Mouse (Mus musculus): ENCODE results near the gene Fibin. TPM values are rescaled to one million over a fixed set of nuclear protein-coding genes. Genes with fewer than 3 reads are reported as not detected.

The Fibin gene
- polyA plus RNA-seq, 1 experiment from 2014 or later: 6.3 TPM

DNA sequence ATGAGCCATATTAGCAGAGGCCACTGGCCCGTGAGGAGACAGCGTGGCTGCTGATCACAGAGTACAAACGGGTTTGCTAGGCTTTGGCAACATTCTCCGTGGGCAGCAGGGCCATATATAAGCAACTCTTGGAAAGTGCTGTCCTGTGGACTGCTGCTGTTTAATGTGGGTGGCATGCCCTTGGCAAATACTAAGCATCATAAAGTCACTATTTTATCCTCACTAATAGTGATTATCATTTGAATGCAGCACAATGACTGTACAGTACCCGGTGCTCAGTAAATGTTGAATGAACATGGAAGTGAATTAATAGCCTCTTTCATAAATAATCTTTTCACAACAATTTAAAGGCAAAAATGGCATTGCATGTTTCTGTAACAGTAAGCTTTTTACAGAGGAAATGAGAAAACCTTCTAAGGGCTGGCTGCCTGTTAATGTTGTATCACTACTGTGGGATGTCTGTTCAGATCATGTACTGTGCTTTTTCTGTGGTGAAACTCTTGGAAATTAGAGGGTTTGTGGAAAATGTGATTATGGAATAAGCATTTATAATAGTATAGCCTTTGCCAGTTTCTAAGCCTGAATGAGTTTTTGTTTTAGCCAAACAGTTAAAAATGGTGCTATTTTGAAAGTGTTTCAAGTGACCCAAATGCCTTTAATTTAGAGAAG, 9.5 kb downstream of the Fibin start:
- Histone ChIP-seq H3K9me3 (no peaks in the 10 kb centered on the region), H3K27ac (replicated peaks) (no peak overlapping the region), H3K27me3 (no peaks in the 10 kb centered on the region), H3K9ac (replicated peaks) (no peak overlapping the region), H3K4me2 (replicated peaks) (no peak overlapping the region), H3K4me1 (peaks cover 6% of the 10 kb centered on the region; the same call in 1 of the 2 replicates), H3K4me3 (no peak overlapping the region), H3K36me3 (no peaks in the 10 kb centered on the region)
- 86% methylated on average over 5 of the region's 5 CpGs for WGBS
- ATAC-seq (ENCODE audit: low FRiP score, low read depth): no peak

DNA sequence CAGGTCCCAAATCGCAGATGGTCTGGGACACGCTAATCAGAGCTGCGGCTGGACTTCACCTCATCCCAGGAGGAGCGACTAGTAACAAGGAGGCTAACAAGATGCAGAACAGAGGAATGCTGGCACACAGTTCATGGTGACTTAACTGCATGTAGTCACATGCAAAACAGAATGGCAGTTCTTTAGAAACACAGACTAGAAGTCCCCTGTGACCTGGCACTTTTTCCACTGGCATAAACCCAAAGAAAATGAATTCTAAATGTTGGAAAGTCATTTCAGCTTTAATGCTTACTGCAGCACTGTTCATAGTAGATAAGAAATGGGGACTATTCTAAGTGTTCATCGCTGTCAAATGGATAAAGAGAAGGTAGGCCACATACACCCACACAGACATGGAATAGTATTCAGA, 11.1 kb downstream of the Fibin start:
- H3K4me2 ChIP-seq (replicated peaks): no peak overlapping the region
- peaks cover 6% of the 10 kb centered on the region; the same call in 1 of the 2 replicates for H3K4me1 ChIP-seq
- no peaks in the 10 kb centered on the region for H3K36me3 ChIP-seq
- no peak overlapping the region for H3K27ac ChIP-seq (replicated peaks)
- peak; percentile 90 for ATAC-seq (ENCODE audit: low FRiP score, low read depth)
- no peaks in the 10 kb centered on the region for H3K9me3 ChIP-seq
- no peak overlapping the region for H3K4me3 ChIP-seq
- H3K9ac ChIP-seq (replicated peaks): no peak overlapping the region
- H3K27me3 ChIP-seq: no peaks in the 10 kb centered on the region
- WGBS: 35% methylated on average over 5 of the region's 5 CpGs

DNA sequence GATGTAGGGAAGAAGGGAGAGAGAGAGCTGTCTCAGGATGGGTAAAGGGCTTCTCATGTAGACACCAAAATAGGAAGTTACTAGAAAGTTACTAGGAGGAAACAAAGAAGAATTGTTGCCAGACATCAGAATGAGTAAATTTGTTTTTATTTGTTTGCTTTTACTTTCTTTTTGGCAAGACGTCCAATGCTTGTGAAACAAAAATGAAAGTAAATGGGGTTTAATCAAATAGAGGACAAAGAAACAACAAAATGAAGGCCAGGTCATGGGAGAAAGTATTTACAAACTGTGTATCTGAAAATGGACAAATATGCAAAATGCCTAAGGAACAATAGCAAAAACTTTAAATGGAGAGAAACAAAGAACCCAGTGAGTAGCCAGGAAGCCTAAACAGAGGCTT, 11.6 kb downstream of the Fibin start:
- ATAC-seq (ENCODE audit: low FRiP score, low read depth): no peak

DNA sequence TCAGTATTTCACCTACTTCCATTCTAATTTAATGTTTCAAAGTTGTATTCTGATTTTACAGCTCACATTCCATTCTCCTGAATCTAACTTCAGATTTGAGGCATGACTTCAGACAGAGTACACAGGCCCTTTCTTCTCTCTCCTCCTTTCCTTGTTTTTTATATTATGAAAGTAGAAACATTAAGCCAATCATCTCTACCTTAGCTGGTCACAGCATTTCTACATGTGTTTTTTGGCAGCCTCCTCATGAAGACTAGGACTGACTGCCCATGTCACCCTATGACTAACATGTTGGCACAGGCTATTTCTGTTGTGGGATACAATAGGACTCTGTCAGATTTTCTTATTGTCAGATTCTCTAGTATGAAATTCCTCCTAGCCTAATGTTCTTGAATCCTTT, 34.0 kb downstream of the Fibin start:
- ATAC-seq (ENCODE audit: low FRiP score, low read depth): no peak
- Histone ChIP-seq H3K36me3 (no peaks in the 10 kb centered on the region), H3K4me3 (no peak overlapping the region), H3K4me2 (replicated peaks) (no peak overlapping the region), H3K9ac (replicated peaks) (no peak overlapping the region), H3K27me3 (no peaks in the 10 kb centered on the region), H3K4me1 (no peaks in the 10 kb centered on the region), H3K9me3 (no peaks in the 10 kb centered on the region), H3K27ac (replicated peaks) (no peak overlapping the region)

More for the DNA sequence above, 11.6 kb downstream of the Fibin start:
- 46% methylated on average over 1 of the region's 1 CpGs for WGBS
- no peaks in the 10 kb centered on the region for H3K27me3 ChIP-seq
- no peak overlapping the region for H3K4me2 ChIP-seq (replicated peaks)
- H3K4me1 ChIP-seq: peaks cover 6% of the 10 kb centered on the region; the same call in 1 of the 2 replicates
- H3K9ac ChIP-seq (replicated peaks): no peak overlapping the region
- H3K27ac ChIP-seq (replicated peaks): no peak overlapping the region
- H3K9me3 ChIP-seq: no peaks in the 10 kb centered on the region
- no peak overlapping the region for H3K4me3 ChIP-seq
- H3K36me3 ChIP-seq: no peaks in the 10 kb centered on the region

DNA sequence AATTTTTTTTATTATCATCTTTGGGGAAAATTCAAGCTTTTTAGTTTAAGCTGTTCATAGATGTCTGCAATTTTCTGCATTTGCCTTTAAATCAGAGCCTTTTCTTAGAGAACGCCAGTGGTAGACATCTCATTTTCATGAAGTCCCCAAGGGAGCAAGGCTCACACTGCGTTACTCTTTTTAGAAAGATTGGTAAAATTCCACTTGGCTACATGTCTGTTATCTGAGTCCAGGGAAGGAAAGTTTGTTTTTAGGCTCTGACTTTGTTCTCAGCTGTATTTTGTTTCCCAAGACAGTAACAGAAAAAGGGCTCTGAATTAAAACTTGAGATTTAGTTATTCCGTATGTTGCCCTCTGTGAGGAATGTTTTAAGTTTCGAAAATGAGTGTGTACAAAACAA, 43.0 kb downstream of the Fibin start:
- 76% methylated on average over 4 of the region's 4 CpGs for WGBS
- no peak overlapping the region for H3K27ac ChIP-seq (replicated peaks)
- ATAC-seq (ENCODE audit: low FRiP score, low read depth): no peak
- H3K4me2 ChIP-seq (replicated peaks): no peak overlapping the region
- no peaks in the 10 kb centered on the region for H3K9me3 ChIP-seq
- no peaks in the 10 kb centered on the region for H3K36me3 ChIP-seq
- no peak overlapping the region for H3K4me3 ChIP-seq
- H3K4me1 ChIP-seq: no peaks in the 10 kb centered on the region
- no peaks in the 10 kb centered on the region for H3K27me3 ChIP-seq
- H3K9ac ChIP-seq (replicated peaks): no peak overlapping the region

DNA sequence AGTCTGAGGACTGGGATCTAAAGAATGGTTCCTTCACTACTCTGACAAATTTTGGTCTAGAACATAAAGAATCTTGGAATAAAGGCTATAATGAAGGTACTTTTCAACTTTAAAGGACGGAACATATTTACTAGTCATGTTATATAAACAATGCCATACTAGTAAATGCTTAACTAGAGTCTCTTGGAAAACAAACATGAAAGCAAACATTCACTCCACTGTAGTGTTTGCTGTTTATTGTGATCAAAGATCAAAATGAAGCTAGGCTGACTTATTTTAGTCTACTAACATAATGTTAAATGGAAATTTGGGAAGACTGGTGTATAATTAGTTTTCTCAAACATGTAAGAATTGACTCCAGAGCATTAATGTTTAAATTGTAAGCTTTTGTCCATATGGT, 43.7 kb downstream of the Fibin start:
- no peak overlapping the region for H3K4me2 ChIP-seq (replicated peaks)
- no peaks in the 10 kb centered on the region for H3K4me1 ChIP-seq
- no peak overlapping the region for H3K9ac ChIP-seq (replicated peaks)
- no peaks in the 10 kb centered on the region for H3K9me3 ChIP-seq
- no peak overlapping the region for H3K4me3 ChIP-seq
- no peaks in the 10 kb centered on the region for H3K27me3 ChIP-seq
- WGBS: 86% methylated on average over 1 of the region's 1 CpGs
- no peak overlapping the region for H3K27ac ChIP-seq (replicated peaks)
- no peak for ATAC-seq (ENCODE audit: low FRiP score, low read depth)
- no peaks in the 10 kb centered on the region for H3K36me3 ChIP-seq

DNA sequence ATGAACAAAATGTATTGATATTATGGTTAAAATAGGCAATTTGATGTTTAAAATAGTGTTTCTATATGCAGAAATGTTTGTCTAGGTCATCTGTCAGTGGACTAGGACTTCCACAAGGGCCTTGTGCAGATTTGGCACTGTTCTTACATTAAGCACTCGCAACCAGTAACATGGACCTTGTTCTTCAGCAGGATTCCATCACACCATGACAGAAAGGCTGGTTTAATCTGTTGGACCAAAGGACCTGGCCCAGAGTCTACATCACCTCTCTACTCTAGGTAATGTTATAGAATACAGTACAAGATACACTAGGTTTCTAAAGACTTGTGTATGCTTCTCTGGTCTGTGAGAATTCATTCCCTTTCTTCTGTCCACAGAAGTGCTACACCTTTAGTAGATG, 44.3 kb downstream of the Fibin start:
- H3K9ac ChIP-seq (replicated peaks): no peak overlapping the region
- H3K4me2 ChIP-seq (replicated peaks): no peak overlapping the region
- H3K4me3 ChIP-seq: no peak overlapping the region
- H3K27ac ChIP-seq (replicated peaks): no peak overlapping the region
- 90% methylated on average over 1 of the region's 1 CpGs for WGBS
- no peaks in the 10 kb centered on the region for H3K27me3 ChIP-seq
- H3K9me3 ChIP-seq: no peaks in the 10 kb centered on the region
- no peak for ATAC-seq (ENCODE audit: low FRiP score, low read depth)
- no peaks in the 10 kb centered on the region for H3K4me1 ChIP-seq
- no peaks in the 10 kb centered on the region for H3K36me3 ChIP-seq

DNA sequence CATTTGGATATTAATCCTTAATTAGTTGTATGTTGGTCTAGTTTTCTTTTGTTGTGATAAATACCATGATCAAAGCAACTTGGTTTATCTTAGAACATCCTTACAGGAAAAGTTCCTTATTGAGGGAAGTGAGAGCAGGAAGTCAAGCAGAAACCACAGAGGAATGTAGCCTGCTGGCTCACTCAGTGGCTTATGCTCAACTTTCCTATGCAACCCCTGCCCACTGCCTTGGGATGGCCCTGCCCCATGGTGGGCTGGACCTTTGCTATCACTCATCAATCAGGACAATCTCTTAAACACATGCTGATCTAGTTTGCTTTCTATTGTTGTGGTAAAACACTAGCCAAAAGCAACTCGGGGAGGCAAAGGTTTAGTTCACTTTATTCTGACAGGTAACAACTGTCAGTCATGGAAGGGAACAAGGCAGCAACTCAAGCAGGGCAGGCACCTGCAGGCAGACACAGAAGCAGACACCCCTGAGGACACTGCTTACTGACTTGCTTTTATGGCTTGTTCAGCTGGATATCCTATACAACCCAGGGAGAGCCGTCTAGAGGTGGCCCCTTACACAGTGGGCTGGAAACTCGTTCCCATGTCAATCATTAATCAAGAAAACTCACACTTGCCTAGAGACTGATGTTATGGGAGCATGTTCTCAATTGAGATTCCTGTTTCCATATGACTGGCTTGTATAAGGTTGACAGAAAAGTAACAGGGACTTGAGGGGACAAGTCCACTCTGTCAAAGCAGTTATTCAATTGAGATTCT, 46.7 kb downstream of the Fibin start:
- Histone ChIP-seq H3K4me3 (no peak overlapping the region), H3K36me3 (no peaks in the 10 kb centered on the region), H3K27ac (replicated peaks) (no peak overlapping the region), H3K9ac (replicated peaks) (no peak overlapping the region), H3K4me1 (no peaks in the 10 kb centered on the region), H3K4me2 (replicated peaks) (no peak overlapping the region), H3K27me3 (no peaks in the 10 kb centered on the region), H3K9me3 (no peaks in the 10 kb centered on the region)
- no peak for ATAC-seq (ENCODE audit: low FRiP score, low read depth)
- WGBS: 49% methylated on average over 3 of the region's 3 CpGs

DNA sequence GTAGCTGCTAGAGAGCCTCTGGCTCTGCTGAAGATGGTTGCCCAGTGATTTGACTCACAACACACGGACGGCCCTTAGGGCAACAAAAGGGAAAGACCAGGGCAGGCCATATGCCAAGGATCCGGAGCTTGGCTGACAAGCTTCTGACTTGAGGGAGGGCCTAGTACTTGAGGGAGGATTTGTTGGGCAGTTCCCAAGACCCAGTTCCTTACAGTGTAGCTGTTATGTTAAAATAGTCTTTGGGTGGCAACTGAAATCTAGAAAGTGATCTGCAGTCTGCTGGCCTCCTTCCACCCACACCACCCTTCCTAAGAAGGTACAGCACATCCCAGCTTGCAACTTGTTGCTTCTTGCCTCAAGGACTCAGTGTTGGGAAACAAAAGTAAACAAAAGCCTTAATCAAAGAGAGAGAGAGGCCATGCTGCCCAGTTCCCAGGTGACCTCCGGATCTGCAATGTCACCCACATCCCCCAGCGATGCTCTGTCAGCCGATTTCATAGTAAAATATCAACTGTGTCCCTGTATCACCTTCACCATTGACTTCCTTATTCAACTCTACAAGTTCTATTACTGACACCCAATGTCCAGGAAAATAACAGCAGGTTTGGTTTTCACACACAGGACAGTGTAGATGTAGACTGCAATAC, 48.4 kb downstream of the Fibin start, which contains the start of gene Bbox1:
TSS of gene Bbox1 (minus strand) at position 52 of the 647 bp plus-strand sequence.
- 91% methylated on average over 6 of the region's 6 CpGs for WGBS
- H3K4me1 ChIP-seq: no peaks in the 10 kb centered on the region
- H3K4me3 ChIP-seq: no peak within 1 kb of the TSS
- H3K27me3 ChIP-seq: no peaks in the 10 kb centered on the region
- H3K27ac ChIP-seq (replicated peaks): no peak within 1 kb of the TSS
- no peak; the same call in 1 of the 2 replicates for ATAC-seq (ENCODE audit: low FRiP score, low read depth)
- H3K9me3 ChIP-seq: no peaks in the 10 kb centered on the region
- no peak within 1 kb of the TSS for H3K4me2 ChIP-seq (replicated peaks)
- no peak within 1 kb of the TSS for H3K9ac ChIP-seq (replicated peaks)
- H3K36me3 ChIP-seq: no peaks in the 10 kb centered on the region

DNA sequence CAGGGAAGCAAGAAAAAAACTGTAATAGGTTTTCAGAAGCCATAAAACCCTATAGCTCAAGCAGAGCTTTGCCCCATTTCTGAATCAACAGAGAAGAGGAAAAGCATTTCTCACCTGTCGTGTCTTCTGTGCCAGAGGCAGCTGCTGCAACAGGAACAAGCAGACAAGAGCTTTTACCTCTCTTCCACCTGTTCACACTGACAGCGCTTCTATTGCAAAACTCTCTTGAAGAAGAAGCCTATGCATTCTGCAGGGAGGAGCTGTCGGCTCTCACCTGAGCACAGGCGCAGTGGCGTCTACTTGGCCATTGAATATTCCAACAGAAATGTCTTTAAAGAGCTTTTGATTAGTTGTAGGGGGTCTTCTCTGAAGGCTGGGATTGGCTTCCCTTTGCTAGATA, 48.9 kb downstream of the Fibin start:
- H3K4me1 ChIP-seq: no peaks in the 10 kb centered on the region
- no peak overlapping the region for H3K27ac ChIP-seq (replicated peaks)
- ATAC-seq (ENCODE audit: low FRiP score, low read depth): no peak
- no peak overlapping the region for H3K4me3 ChIP-seq
- WGBS: 94% methylated on average over 5 of the region's 5 CpGs
- H3K9me3 ChIP-seq: no peaks in the 10 kb centered on the region
- no peak overlapping the region for H3K9ac ChIP-seq (replicated peaks)
- no peaks in the 10 kb centered on the region for H3K27me3 ChIP-seq
- no peaks in the 10 kb centered on the region for H3K36me3 ChIP-seq
- H3K4me2 ChIP-seq (replicated peaks): no peak overlapping the region

DNA sequence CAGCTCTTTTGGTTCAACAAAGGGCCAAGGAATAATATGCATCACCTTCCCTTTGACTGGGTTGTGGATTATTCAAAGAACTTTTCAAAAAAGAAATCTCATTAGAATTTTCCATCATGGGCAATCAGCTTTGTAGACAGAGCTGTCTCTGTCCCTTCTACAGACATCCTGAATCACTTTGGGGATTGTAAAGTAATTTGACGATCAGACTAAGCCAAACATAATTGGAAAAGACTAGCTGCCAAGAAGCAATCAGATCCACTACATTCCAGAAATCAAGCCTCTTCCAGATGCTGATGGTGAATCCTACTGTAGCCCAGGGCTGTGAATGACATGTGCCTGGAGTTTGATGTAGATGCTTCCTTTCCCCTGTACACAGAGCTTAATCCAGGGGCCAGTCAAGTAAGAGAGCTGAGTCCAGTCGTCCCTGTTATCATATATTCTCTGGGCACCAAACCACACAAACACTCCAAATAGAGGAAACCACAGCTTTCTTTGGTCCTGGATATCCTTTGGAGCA, 49.6 kb downstream of the Fibin start:
- Histone ChIP-seq H3K4me2 (replicated peaks) (no peak overlapping the region), H3K36me3 (no peaks in the 10 kb centered on the region), H3K27ac (replicated peaks) (no peak overlapping the region), H3K9me3 (no peaks in the 10 kb centered on the region), H3K27me3 (no peaks in the 10 kb centered on the region), H3K9ac (replicated peaks) (no peak overlapping the region), H3K4me3 (no peak overlapping the region), H3K4me1 (no peaks in the 10 kb centered on the region)
- no peak for ATAC-seq (ENCODE audit: low FRiP score, low read depth)
- WGBS: 57% methylated on average over 2 of the region's 2 CpGs
